Mouse (Mus musculus): ENCODE data around the gene Tceanc. TPM values are rescaled to one million over a fixed set of nuclear protein-coding genes. Genes with fewer than 3 reads are reported as not detected.

Tceanc gene
- total RNA-seq, 2 experiments from 2014 or later: 2.1 to 2.4 TPM

- no peak for DNase-seq (ENCODE audit: low spot score in 2 of 2)
Measured at GRCm38 (mm10) chrX:166495052-166495451, 23.3 kb downstream of the Tceanc start.

- DNase-seq (ENCODE audit: low spot score in 2 of 2): peak; percentile 86 to 89
Measured at GRCm38 (mm10) chrX:166479365-166479983, 38.9 kb downstream of the Tceanc start, which contains the start of gene Rab9. TSS of gene Rab9 (minus strand) at chrX:166479867.

GRCm38 (mm10) chrX:166478631-166479364 lies 39.6 kb downstream of the Tceanc start:
- DNase-seq (ENCODE audit: low spot score in 2 of 2): peak in 1 of 2 experiments; percentile 5

- no peak for DNase-seq (ENCODE audit: low spot score in 2 of 2)
Measured at GRCm38 (mm10) chrX:166477393-166477792, 41.0 kb downstream of the Tceanc start.

GRCm38 (mm10) chrX:166472612-166473011 lies 45.8 kb downstream of the Tceanc start:
- DNase-seq (ENCODE audit: low spot score in 2 of 2): no peak

GRCm38 (mm10) chrX:166468321-166468720 lies 50.0 kb downstream of the Tceanc start:
- DNase-seq (ENCODE audit: low spot score in 2 of 2): no peak

GRCm38 (mm10) chrX:166455525-166455924 lies 62.8 kb downstream of the Tceanc start:
- DNase-seq (ENCODE audit: low spot score in 2 of 2): no peak

GRCm38 (mm10) chrX:166454331-166454730 lies 64.0 kb downstream of the Tceanc start:
- DNase-seq (ENCODE audit: low spot score in 2 of 2): no peak

GRCm38 (mm10) chrX:166453532-166453931 lies 64.8 kb downstream of the Tceanc start:
- no peak for DNase-seq (ENCODE audit: low spot score in 2 of 2)

Other genes starting within 250 kb of the Tceanc start
- 10 to 100 TPM; 49.9 to 54.1 TPM for gene Trappc2, start 78.0 kb downstream of the Tceanc start, total RNA-seq (2021)
- 1 to 10 TPM; 5.3 to 6.2 TPM for gene Ofd1, start 77.9 kb downstream of the Tceanc start, total RNA-seq (2021)
- 10 to 100 TPM; 33.8 to 41.3 TPM for gene Rab9, start 38.7 kb downstream of the Tceanc start, total RNA-seq (2021)
- gene Egfl6, start 67.2 kb upstream of the Tceanc start, total RNA-seq (2021): 1 to 10 TPM; 4.1 to 4.3 TPM